Mouse (Mus musculus): ENCODE results near the gene Fabp2.

GRCm38 (mm10) chr3:122923147-122923546, 28.3 kb downstream of the Fabp2 start:
- TF ChIP-seq POLR2A (IDR thresholded peaks at IDR 0.05; ENCODE audit: control insufficient read depth, extremely low read depth, insufficient read depth, low read length, poor library complexity): no peak
- no peak for TF ChIP-seq CTCF (IDR thresholded peaks at IDR 0.05; ENCODE audit: borderline replicate concordance, control insufficient read depth, extremely low read depth, insufficient read depth, low read length, poor library complexity)
